Mouse (Mus musculus) midbrain, embryonic 15.5 days (tissue): Measurements from ENCODE around the gene Morn3. TPM values are rescaled to one million over a fixed set of nuclear protein-coding genes. Genes with fewer than 3 reads are reported as not detected.

Experiments used
- ATAC-seq: fragments of 200-750 bp; cut with Nextera tagmentation; replicated peaks from 2 replicates; pipeline ENCODE4 v1.8.0; 2017; ENCODE audit warnings: moderate TSS enrichment
- H3K27ac ChIP-seq: fragments of 300-500 bp; sonication (generic); 2 replicates; pipeline ENCODE4 v1.5.1; 2015; ENCODE audit warnings: mild to moderate bottlenecking, inconsistent platforms
- H3K27me3 ChIP-seq: fragments of 300-500 bp; sonication (generic); replicated peaks from 2 replicates; pipeline ENCODE4 v1.6.1; 2015; ENCODE audit warnings: inconsistent platforms
- H3K36me3 ChIP-seq: fragments of 300-500 bp; sonication (generic); replicated peaks from 2 replicates; pipeline ENCODE4 v1.6.1; 2015; ENCODE audit warnings: inconsistent platforms
- H3K4me1 ChIP-seq: fragments of 300-500 bp; sonication (generic); 2 replicates; pipeline ENCODE4 v1.6.1; 2015; ENCODE audit warnings: inconsistent platforms
- H3K4me2 ChIP-seq: fragments of 300-500 bp; sonication (generic); 2 replicates; pipeline ENCODE4 v1.6.1; 2015; ENCODE audit warnings: inconsistent platforms, mild to moderate bottlenecking, moderate library complexity
- H3K4me3 ChIP-seq: fragments of 300-500 bp; sonication (generic); 2 replicates; pipeline ENCODE4 v1.5.1; 2015; ENCODE audit warnings: mild to moderate bottlenecking, inconsistent platforms
- H3K9ac ChIP-seq: fragments of 300-500 bp; sonication (generic); 2 replicates; pipeline ENCODE4 v1.6.1; 2015; ENCODE audit warnings: mild to moderate bottlenecking, inconsistent platforms
- H3K9me3 ChIP-seq: fragments of 300-500 bp; sonication (generic); 2 replicates; pipeline ENCODE4 v1.6.1; 2016; ENCODE audit warnings: inconsistent platforms
- WGBS: fragments of 180-500 bp; shearing (Covaris S2); methylation state at CpG from one replicate; pipeline ENCODE4 v1.1.7; 2015; ENCODE audit warnings: mixed read lengths; 5-methylcytosine and 5-hydroxymethylcytosine counted together
- polyA plus RNA-seq: library from polyadenylated mRNA; unstranded; fragments of >200 nt; fragmentation: Nextera tagmentation; extraction: Ambion mirVana; gene quantifications from 2 replicates; pipeline ENCODE4 v1.2.1, GENCODE M21; 2015

Gene Morn3
- polyA plus RNA-seq, 1 experiment from 2014 or later: not detected

DNA sequence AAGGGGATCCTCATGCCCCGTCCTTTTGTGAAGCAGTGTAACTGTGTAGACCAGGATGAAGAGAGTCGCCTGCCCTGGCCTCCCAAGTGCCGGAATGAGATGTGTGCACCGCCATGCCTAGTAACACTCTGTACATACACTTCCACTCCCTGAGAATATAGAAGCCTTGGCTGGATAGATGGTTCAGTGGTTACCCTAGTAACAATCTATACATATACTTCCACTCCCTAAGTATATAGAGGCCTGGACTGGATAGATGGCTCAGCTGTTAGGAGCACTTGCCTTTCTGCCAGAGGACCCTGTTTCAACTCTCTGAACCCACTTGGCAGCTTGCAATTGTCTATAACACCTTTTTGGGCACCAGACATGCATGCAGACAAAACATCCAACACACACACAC is 11.7 kb downstream of the Morn3 start:
- Histone ChIP-seq H3K36me3 (no peaks in the 10 kb centered on the region), H3K4me2 (no peak overlapping the region), H3K4me1 (peaks cover 6% of the 10 kb centered on the region; the same call in 1 of the 2 replicates), H3K27me3 (no peaks in the 10 kb centered on the region; the same call in 1 of the 2 replicates), H3K9me3 (no peaks in the 10 kb centered on the region), H3K4me3 (no peak overlapping the region), H3K27ac (no peak overlapping the region), H3K9ac (no peak overlapping the region)
- WGBS: 84% methylated on average over 4 of the region's 4 CpGs
- ATAC-seq: no peak

DNA sequence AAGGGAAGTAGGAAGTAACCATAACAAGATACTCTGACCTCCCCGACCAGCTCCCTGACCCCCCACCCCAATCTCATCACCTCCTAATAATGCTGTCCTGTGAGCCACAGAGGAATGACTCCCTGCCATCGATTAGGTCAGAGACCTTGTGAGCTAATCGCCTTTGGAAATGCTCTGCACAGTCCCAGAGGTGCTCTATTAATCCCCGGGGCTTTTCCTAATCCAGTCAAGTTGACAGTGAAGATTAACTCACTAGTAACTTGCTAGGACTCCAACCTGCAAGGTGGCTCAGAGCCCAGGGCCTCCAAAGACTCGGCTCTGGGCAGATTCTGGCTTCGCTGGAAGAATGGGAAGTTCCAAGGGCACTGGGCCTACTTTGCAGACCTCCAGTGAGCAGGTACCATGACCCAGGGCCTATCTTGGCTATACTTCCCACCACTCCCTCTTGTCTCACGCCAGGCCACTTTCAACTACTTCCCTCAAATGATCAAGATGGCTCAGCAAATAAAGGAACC is 13.1 kb downstream of the Morn3 start:
- H3K27me3 ChIP-seq: no peaks in the 10 kb centered on the region

DNA sequence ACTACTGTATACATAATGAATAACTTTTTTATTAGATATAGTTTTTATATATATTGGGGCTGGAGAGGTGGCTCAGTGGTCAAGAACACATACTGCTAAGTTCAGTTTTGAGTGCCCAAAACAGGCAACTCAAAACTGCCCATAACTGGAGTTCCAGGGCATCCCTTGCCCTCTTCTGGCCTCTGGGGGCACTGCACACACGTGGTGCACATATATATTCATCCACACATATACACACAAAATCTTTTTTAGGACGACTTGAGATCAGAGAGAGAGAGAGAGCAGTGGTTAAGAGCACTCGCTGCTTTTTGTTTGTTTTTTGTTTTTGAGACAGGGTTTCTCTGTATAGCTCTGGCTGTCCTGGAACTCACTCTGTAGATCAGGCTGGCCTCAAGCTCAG is 15.5 kb downstream of the Morn3 start:
- no peaks in the 10 kb centered on the region for H3K27me3 ChIP-seq
- H3K27ac ChIP-seq: no peak overlapping the region
- no peaks in the 10 kb centered on the region for H3K4me1 ChIP-seq
- H3K9ac ChIP-seq: no peak overlapping the region
- 0 out of 2 replicates have a peak, but pooled peaks cover 3% of the 10 kb centered on the region for H3K36me3 ChIP-seq
- 97% methylated on average over 3 of the region's 3 CpGs for WGBS
- no peak overlapping the region for H3K4me3 ChIP-seq
- H3K9me3 ChIP-seq: no peaks in the 10 kb centered on the region
- no peak for ATAC-seq
- no peak overlapping the region for H3K4me2 ChIP-seq

More for the DNA sequence above, 13.1 kb downstream of the Morn3 start:
- Histone ChIP-seq H3K4me3 (no peak overlapping the region), H3K27ac (no peak overlapping the region), H3K9ac (no peak overlapping the region), H3K9me3 (no peaks in the 10 kb centered on the region), H3K4me2 (no peak overlapping the region), H3K36me3 (0 out of 2 replicates have a peak, but pooled peaks cover 3% of the 10 kb centered on the region), H3K4me1 (no peaks in the 10 kb centered on the region)
- WGBS: 71% methylated on average over 7 of the region's 7 CpGs
- ATAC-seq: no peak

DNA sequence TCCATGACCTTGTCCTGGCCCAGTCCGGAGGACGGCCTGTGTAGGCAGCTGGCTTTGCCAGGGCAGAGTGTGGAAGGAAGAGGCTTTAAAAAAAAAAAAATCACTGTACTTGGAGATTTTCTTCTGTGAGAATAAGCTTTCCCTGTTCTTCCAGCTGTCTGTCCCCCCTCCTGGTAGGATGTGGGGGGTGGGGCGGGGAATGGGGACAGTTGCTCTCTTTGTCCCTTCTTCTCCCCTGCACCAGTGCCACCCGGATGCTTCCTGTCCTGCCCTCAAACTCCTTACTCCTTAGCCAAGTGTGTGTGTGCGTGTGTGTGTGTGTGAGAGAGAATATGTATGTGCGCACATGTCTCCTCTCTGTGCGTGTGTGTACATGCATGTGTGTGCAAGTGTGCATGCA is 17.1 kb downstream of the Morn3 start:
- WGBS: 92% methylated on average over 7 of the region's 7 CpGs
- Histone ChIP-seq H3K4me1 (no peaks in the 10 kb centered on the region), H3K4me3 (no peak overlapping the region), H3K27ac (no peak overlapping the region), H3K36me3 (0 out of 2 replicates have a peak, but pooled peaks cover 3% of the 10 kb centered on the region), H3K9me3 (no peaks in the 10 kb centered on the region), H3K9ac (no peak overlapping the region), H3K4me2 (no peak overlapping the region), H3K27me3 (no peaks in the 10 kb centered on the region)
- no peak for ATAC-seq

DNA sequence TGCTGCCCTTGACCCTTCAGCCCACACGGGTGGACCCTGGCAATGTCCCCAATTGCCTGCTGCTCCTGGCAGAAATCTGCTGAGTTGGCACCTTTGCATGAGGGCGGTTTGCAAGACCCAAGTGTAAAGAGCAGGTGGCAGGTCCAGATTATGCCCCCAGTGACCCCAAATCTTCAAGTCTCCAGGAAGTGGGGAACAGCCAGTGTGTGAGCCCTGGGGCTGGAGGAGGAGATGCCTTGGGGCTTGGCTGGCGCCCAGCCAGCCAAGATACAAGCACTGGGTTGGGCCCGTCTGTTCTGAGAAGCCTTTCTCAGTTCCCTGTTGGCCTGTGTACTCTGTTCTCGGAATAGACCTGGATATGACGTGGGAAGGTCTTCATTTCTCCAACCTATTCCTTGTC is 19.4 kb downstream of the Morn3 start:
- H3K4me1 ChIP-seq: no peaks in the 10 kb centered on the region
- H3K27me3 ChIP-seq: no peaks in the 10 kb centered on the region
- no peak overlapping the region for H3K9ac ChIP-seq
- no peaks in the 10 kb centered on the region for H3K9me3 ChIP-seq
- no peak overlapping the region for H3K27ac ChIP-seq
- WGBS: 78% methylated on average over 6 of the region's 6 CpGs
- no peak for ATAC-seq
- no peak overlapping the region for H3K4me3 ChIP-seq
- H3K36me3 ChIP-seq: 0 out of 2 replicates have a peak, but pooled peaks cover 3% of the 10 kb centered on the region
- H3K4me2 ChIP-seq: no peak overlapping the region

DNA sequence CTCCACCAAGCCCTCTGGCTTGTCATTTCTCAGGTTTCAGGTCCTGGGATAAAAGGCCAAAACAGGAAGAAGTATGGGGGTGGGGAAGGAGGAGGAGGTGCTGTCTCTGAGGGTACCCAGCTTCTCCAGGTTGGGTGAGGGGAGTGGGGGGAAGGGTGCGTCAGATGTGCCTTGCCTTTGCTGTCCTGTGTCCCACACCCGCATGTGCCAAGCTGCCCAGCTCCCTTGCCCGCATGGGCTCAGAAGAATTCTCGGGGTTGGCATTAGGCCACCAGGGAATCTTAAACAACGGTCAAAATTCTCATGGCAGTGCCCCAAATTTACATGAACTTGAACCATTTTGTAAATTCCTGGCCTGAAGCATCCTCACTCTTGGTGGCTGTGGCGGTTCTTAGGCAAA is 20.4 kb downstream of the Morn3 start:
- ATAC-seq: no peak
- H3K4me1 ChIP-seq: no peaks in the 10 kb centered on the region
- H3K36me3 ChIP-seq: 0 out of 2 replicates have a peak, but pooled peaks cover 3% of the 10 kb centered on the region
- WGBS: 64% methylated on average over 6 of the region's 6 CpGs
- H3K9ac ChIP-seq: no peak overlapping the region
- H3K4me2 ChIP-seq: no peak overlapping the region
- H3K27me3 ChIP-seq: no peaks in the 10 kb centered on the region
- H3K27ac ChIP-seq: no peak overlapping the region
- no peak overlapping the region for H3K4me3 ChIP-seq
- H3K9me3 ChIP-seq: no peaks in the 10 kb centered on the region

DNA sequence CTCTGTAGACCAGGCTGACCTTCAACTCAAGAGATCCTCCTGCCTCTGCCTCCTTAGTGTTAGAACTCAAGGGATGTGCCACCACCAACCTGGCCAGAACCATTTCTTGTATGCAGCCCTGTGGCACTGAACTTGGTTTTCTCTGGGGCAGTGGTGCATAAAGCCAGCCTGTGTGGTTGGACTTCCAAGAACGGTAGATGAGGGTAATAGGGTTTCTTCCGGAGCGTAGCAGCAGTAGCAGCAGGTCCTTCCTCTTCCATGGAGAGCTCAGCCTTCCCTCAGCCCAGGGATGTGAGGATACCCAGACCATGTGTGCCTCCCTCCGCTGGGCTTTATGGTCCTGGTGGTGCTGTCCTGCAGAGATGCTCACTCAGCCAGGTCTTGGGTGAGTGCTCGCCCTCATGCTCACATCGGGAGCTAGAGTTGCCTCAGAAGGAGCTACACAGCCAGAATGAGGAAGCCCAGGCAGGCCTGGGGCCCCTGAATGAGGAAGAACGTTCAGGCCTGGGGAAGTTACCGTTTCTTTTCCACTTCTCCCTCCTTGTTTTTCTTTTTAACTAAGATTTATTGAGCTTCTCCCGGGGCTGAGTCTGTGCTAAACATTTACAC is 21.7 kb downstream of the Morn3 start:
- no peaks in the 10 kb centered on the region for H3K27me3 ChIP-seq
- no peak overlapping the region for H3K9ac ChIP-seq
- H3K4me2 ChIP-seq: no peak overlapping the region
- H3K4me1 ChIP-seq: 0 out of 2 replicates have a peak, but pooled peaks cover 1% of the 10 kb centered on the region
- H3K4me3 ChIP-seq: no peak overlapping the region
- ATAC-seq: no peak
- no peak overlapping the region for H3K27ac ChIP-seq
- H3K9me3 ChIP-seq: no peaks in the 10 kb centered on the region
- WGBS: 89% methylated on average over 9 of the region's 9 CpGs
- H3K36me3 ChIP-seq: 0 out of 2 replicates have a peak, but pooled peaks cover 3% of the 10 kb centered on the region

DNA sequence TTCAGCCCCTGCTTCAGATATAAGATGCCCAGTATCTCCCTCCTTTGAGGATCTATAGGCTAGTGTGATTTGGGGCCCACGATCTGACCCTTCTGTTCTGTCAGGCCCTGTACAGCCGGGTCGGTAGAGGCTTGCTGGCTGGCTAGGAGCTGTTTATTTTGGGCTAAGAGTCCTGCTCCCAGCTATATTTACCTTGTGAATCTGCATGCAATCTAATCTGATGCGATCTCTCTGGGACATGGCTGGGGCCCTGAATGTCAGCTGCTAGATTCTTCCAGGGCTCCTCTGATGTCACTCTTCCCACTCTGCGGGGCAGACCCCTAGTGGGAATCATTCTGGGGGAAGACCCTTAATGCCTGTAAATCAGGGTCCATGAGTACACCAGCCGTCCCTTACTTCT is 22.5 kb downstream of the Morn3 start:
- H3K4me3 ChIP-seq: no peak overlapping the region
- no peak overlapping the region for H3K27ac ChIP-seq
- H3K27me3 ChIP-seq: no peaks in the 10 kb centered on the region
- no peak overlapping the region for H3K9ac ChIP-seq
- WGBS: 91% methylated on average over 6 of the region's 6 CpGs
- no peak for ATAC-seq
- H3K4me2 ChIP-seq: no peak overlapping the region
- H3K9me3 ChIP-seq: no peaks in the 10 kb centered on the region
- H3K36me3 ChIP-seq: no peaks in the 10 kb centered on the region
- peaks cover 9% of the 10 kb centered on the region for H3K4me1 ChIP-seq

DNA sequence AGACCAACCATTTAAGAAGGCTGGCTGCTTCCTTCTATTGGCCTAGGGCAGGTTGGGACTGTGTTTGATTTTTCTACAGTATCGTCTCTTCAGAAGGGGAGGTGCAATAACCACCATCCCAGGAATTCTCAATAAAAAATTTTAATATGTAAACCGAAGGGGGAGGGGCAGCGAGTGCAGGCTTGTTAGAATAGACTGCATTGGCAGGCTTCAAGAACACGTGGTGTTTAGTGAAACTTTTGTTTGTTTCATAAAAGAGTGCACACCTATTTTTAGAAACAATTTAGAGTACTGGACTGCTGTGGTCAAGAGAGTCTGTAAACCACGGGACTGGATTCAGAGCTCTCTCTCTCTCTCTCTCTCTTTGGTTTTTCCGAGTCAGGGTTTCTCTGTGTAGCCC is 23.8 kb downstream of the Morn3 start:
- no peak for ATAC-seq
- Histone ChIP-seq H3K4me2 (no peak overlapping the region), H3K27ac (no peak overlapping the region), H3K9me3 (no peaks in the 10 kb centered on the region), H3K27me3 (no peaks in the 10 kb centered on the region), H3K4me3 (no peak overlapping the region), H3K36me3 (no peaks in the 10 kb centered on the region), H3K4me1 (peaks cover 21% of the 10 kb centered on the region), H3K9ac (no peak overlapping the region)
- WGBS: 85% methylated on average over 6 of the region's 6 CpGs

DNA sequence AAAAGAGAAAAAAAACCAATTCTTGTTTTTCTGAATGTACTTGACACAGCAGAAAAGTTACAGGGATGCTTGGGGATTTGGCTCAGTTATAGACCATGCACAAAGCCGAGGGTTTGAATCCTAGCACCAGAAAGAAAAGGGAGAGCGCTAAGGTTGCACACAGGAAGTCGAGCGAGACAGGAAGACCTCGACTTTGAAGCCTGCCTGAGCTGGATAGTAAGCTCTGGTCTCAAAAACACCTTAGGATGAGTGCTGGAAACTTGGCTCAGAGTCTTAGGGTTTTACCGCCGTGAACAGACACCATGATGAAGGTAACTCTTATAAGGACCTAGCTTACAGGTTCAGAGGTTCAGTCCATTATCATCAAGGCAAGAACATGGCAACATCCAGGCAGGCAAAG is 25.4 kb downstream of the Morn3 start:
- H3K9me3 ChIP-seq: no peaks in the 10 kb centered on the region
- no peak overlapping the region for H3K4me3 ChIP-seq
- 86% methylated on average over 7 of the region's 7 CpGs for WGBS
- H3K27me3 ChIP-seq: no peaks in the 10 kb centered on the region
- no peak for ATAC-seq
- no peak overlapping the region for H3K4me2 ChIP-seq
- no peaks in the 10 kb centered on the region for H3K36me3 ChIP-seq
- H3K27ac ChIP-seq: no peak overlapping the region
- H3K9ac ChIP-seq: no peak overlapping the region
- peaks cover 22% of the 10 kb centered on the region for H3K4me1 ChIP-seq

DNA sequence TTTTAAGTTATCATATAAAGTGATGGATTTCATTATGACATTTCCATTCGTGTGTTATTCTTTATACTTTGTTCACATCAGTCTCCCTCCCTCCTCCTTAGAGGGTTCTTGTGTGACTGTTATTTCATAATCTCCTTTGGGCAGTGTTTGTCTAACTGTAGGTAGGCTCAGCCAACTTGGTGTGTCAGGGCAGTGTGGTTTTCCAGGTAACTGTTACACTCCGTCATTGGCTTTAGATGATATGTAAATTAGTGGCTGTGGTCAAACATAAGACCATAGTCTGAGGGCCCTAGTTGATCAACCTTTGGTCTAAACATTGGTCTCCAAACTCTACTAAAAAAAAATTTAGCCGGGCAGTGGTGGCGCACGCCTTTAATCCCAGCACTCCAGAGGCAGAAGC is 26.4 kb downstream of the Morn3 start:
- Histone ChIP-seq H3K27ac (0 out of 2 replicates have a peak overlapping the region, but pooled peaks have one; percentile 16), H3K9me3 (no peaks in the 10 kb centered on the region), H3K4me2 (no peak overlapping the region), H3K4me1 (peaks cover 32% of the 10 kb centered on the region), H3K36me3 (no peaks in the 10 kb centered on the region), H3K4me3 (no peak overlapping the region), H3K9ac (no peak overlapping the region), H3K27me3 (no peaks in the 10 kb centered on the region)
- 84% methylated on average over 5 of the region's 5 CpGs for WGBS
- ATAC-seq: no peak

DNA sequence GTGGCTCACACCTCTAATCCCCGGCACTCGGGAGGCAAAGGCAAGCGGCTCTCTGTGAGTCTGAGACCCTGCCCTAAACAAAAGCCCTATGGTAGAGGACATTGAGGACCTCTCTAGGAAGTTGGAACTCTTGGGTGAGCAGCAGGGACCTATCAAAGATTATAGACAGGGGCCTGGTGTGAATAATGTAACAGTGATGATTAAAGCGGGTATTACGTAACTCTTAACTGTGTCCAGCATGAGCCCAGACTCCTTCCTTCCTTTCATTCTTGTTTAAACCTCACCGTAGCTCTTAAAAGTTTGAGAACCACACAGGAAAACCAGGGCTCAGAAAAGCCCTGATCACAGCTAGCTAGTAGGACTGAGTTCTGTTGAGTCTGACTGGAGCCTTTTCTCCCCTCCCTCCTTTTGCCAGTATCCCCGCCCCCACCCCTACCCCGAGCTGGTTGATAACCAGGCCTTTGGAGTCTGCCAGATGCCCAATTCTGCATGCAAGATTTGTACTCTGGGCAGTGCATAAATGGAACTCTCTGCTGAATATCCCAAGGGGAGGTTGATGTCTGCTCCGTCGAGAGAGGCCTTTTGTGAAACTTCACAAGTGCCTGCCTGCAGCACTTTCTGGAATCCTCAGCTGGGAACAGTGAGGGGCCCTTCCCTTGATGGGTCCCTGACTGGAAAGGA is 27.3 kb downstream of the Morn3 start:
- no peaks in the 10 kb centered on the region for H3K36me3 ChIP-seq
- peak overlapping the region; percentile 70 for H3K27ac ChIP-seq
- H3K9me3 ChIP-seq: no peaks in the 10 kb centered on the region
- H3K4me3 ChIP-seq: no peak overlapping the region
- H3K27me3 ChIP-seq: no peaks in the 10 kb centered on the region
- no peak overlapping the region for H3K9ac ChIP-seq
- 0 out of 2 replicates have a peak, but pooled peaks have one; percentile 21 for ATAC-seq
- no peak overlapping the region for H3K4me2 ChIP-seq
- WGBS: 30% methylated on average over 10 of the region's 10 CpGs
- H3K4me1 ChIP-seq: peaks cover 35% of the 10 kb centered on the region
